Mouse (Mus musculus): Measurements from ENCODE around the gene Rab10. TPM values are rescaled to one million over a fixed set of nuclear protein-coding genes. Genes with fewer than 3 reads are reported as not detected.
"Not testable (repeated sequence)": the region's sequence is repeated elsewhere in the genome, so short reads cannot be mapped to it uniquely, and the experiment has no call there.

The Rab10 gene
- polyA plus RNA-seq, 1 experiment = 108 TPM

GRCm38 (mm10) chr12:3307587-3307986 is 2.2 kb downstream of the Rab10 start:
- H3K4me3 ChIP-seq (ENCODE audit: insufficient read depth, low read length) = peak overlapping the region; percentile 58
- peaks cover 5% of the 10 kb centered on the region; the same call in 1 of the 2 replicates for H3K4me1 ChIP-seq (ENCODE audit: control insufficient read depth, insufficient read depth, low read length)
- no peak for TF ChIP-seq POLR2A (IDR thresholded peaks at IDR 0.05; ENCODE audit: extremely low read depth, insufficient read depth, low read length)
- no peak for TF ChIP-seq CTCF (IDR thresholded peaks at IDR 0.05; ENCODE audit: extremely low read depth, insufficient read depth, low read length)
- no peak overlapping the region for H3K27ac ChIP-seq (ENCODE audit: insufficient read depth, low read length)

GRCm38 (mm10) chr12:3305238-3305637 is 4.5 kb downstream of the Rab10 start:
- H3K27ac ChIP-seq (ENCODE audit: insufficient read depth, low read length) = no peak overlapping the region
- TF ChIP-seq POLR2A (IDR thresholded peaks at IDR 0.05; ENCODE audit: extremely low read depth, insufficient read depth, low read length) (no peak), CTCF (IDR thresholded peaks at IDR 0.05; ENCODE audit: extremely low read depth, insufficient read depth, low read length) (no peak)
- no peak overlapping the region for H3K4me3 ChIP-seq (ENCODE audit: insufficient read depth, low read length)
- H3K4me1 ChIP-seq (ENCODE audit: control insufficient read depth, insufficient read depth, low read length) = peaks cover 5% of the 10 kb centered on the region; the same call in 1 of the 2 replicates

- H3K27ac ChIP-seq (ENCODE audit: insufficient read depth, low read length); H3K4me3 ChIP-seq (ENCODE audit: insufficient read depth, low read length); H3K4me1 ChIP-seq (ENCODE audit: control insufficient read depth, insufficient read depth, low read length): not testable (repeated sequence)
Measured at GRCm38 (mm10) chr12:3297622-3298021, 12.1 kb downstream of the Rab10 start.

GRCm38 (mm10) chr12:3296056-3296455 is 13.7 kb downstream of the Rab10 start:
- Histone ChIP-seq H3K27ac (ENCODE audit: insufficient read depth, low read length) (no peak overlapping the region), H3K4me3 (ENCODE audit: insufficient read depth, low read length) (no peak overlapping the region), H3K4me1 (ENCODE audit: control insufficient read depth, insufficient read depth, low read length) (peaks cover 2% of the 10 kb centered on the region; the same call in 1 of the 2 replicates)
- TF ChIP-seq CTCF (IDR thresholded peaks at IDR 0.05; ENCODE audit: extremely low read depth, insufficient read depth, low read length) = no peak
- TF ChIP-seq POLR2A (IDR thresholded peaks at IDR 0.05; ENCODE audit: extremely low read depth, insufficient read depth, low read length) = no peak

- no peak overlapping the region for H3K4me3 ChIP-seq (ENCODE audit: insufficient read depth, low read length)
- peaks cover 2% of the 10 kb centered on the region; the same call in 1 of the 2 replicates for H3K4me1 ChIP-seq (ENCODE audit: control insufficient read depth, insufficient read depth, low read length)
- no peak for TF ChIP-seq POLR2A (IDR thresholded peaks at IDR 0.05; ENCODE audit: extremely low read depth, insufficient read depth, low read length)
- no peak for TF ChIP-seq CTCF (IDR thresholded peaks at IDR 0.05; ENCODE audit: extremely low read depth, insufficient read depth, low read length)
- no peak overlapping the region for H3K27ac ChIP-seq (ENCODE audit: insufficient read depth, low read length)
Measured at GRCm38 (mm10) chr12:3291849-3292248, 17.9 kb downstream of the Rab10 start.

GRCm38 (mm10) chr12:3291038-3291437 is 18.7 kb downstream of the Rab10 start:
- Histone ChIP-seq H3K4me1 (ENCODE audit: control insufficient read depth, insufficient read depth, low read length) (no peaks in the 10 kb centered on the region; the same call in 1 of the 2 replicates), H3K27ac (ENCODE audit: insufficient read depth, low read length) (no peak overlapping the region), H3K4me3 (ENCODE audit: insufficient read depth, low read length) (no peak overlapping the region)
- no peak for TF ChIP-seq POLR2A (IDR thresholded peaks at IDR 0.05; ENCODE audit: extremely low read depth, insufficient read depth, low read length)
- no peak for TF ChIP-seq CTCF (IDR thresholded peaks at IDR 0.05; ENCODE audit: extremely low read depth, insufficient read depth, low read length)

- no peak for TF ChIP-seq POLR2A (IDR thresholded peaks at IDR 0.05; ENCODE audit: extremely low read depth, insufficient read depth, low read length)
- TF ChIP-seq CTCF (IDR thresholded peaks at IDR 0.05; ENCODE audit: extremely low read depth, insufficient read depth, low read length) = no peak
- Histone ChIP-seq H3K27ac (ENCODE audit: insufficient read depth, low read length) (no peak overlapping the region), H3K4me1 (ENCODE audit: control insufficient read depth, insufficient read depth, low read length) (no peaks in the 10 kb centered on the region; the same call in 1 of the 2 replicates), H3K4me3 (ENCODE audit: insufficient read depth, low read length) (no peak overlapping the region)
Measured at GRCm38 (mm10) chr12:3288440-3288839, 21.3 kb downstream of the Rab10 start.

GRCm38 (mm10) chr12:3285919-3286318 is 23.9 kb downstream of the Rab10 start:
- Histone ChIP-seq H3K4me3 (ENCODE audit: insufficient read depth, low read length) (no peak overlapping the region), H3K4me1 (ENCODE audit: control insufficient read depth, insufficient read depth, low read length) (no peaks in the 10 kb centered on the region; the same call in 1 of the 2 replicates), H3K27ac (ENCODE audit: insufficient read depth, low read length) (no peak overlapping the region)
- TF ChIP-seq POLR2A (IDR thresholded peaks at IDR 0.05; ENCODE audit: extremely low read depth, insufficient read depth, low read length) (no peak), CTCF (IDR thresholded peaks at IDR 0.05; ENCODE audit: extremely low read depth, insufficient read depth, low read length) (no peak)

- H3K27ac ChIP-seq (ENCODE audit: insufficient read depth, low read length) = no peak overlapping the region
- TF ChIP-seq POLR2A (IDR thresholded peaks at IDR 0.05; ENCODE audit: extremely low read depth, insufficient read depth, low read length) (no peak), CTCF (IDR thresholded peaks at IDR 0.05; ENCODE audit: extremely low read depth, insufficient read depth, low read length) (no peak)
- no peaks in the 10 kb centered on the region; the same call in 1 of the 2 replicates for H3K4me1 ChIP-seq (ENCODE audit: control insufficient read depth, insufficient read depth, low read length)
- no peak overlapping the region for H3K4me3 ChIP-seq (ENCODE audit: insufficient read depth, low read length)
Measured at GRCm38 (mm10) chr12:3285377-3285776, 24.4 kb downstream of the Rab10 start.

GRCm38 (mm10) chr12:3284463-3284862 is 25.3 kb downstream of the Rab10 start:
- TF ChIP-seq CTCF (IDR thresholded peaks at IDR 0.05; ENCODE audit: extremely low read depth, insufficient read depth, low read length) (no peak), POLR2A (IDR thresholded peaks at IDR 0.05; ENCODE audit: extremely low read depth, insufficient read depth, low read length) (no peak)
- H3K4me3 ChIP-seq (ENCODE audit: insufficient read depth, low read length) = no peak overlapping the region
- H3K27ac ChIP-seq (ENCODE audit: insufficient read depth, low read length) = no peak overlapping the region
- H3K4me1 ChIP-seq (ENCODE audit: control insufficient read depth, insufficient read depth, low read length) = peaks cover 1% of the 10 kb centered on the region; the same call in 1 of the 2 replicates

All from cortical plate, adult 2 months (tissue).